Comparison of ENCODE assay signal across 9 mouse cellular contexts in genomic region chr9:108136225-108136624, GRCm38 (mm10). TPM values are rescaled to one million over a fixed set of nuclear protein-coding genes. Genes with fewer than 3 reads are reported as not detected.
DNase-seq lines count a peak whose midpoint lies in the region; ATAC-seq lines count a peak whose summit lies in the region.
"Had no signal": no experiment of that assay in that cellular context is flagged by ENCODE, and none has a peak within 500 bp of the region (broad histone marks: within the 10 kb centered on the region; RNA-seq: fewer than 3 reads in every experiment).

No protein-coding gene starts in this region.

- WGBS in heart, embryonic 11.5 days (ENCODE audit: insufficient replicate concordance): 40% methylated on average over 1 of the region's 1 CpGs
- WGBS in limb, embryonic 15.5 days: 48% methylated on average over 1 of the region's 1 CpGs
- 32% methylated on average over 1 of the region's 1 CpGs for WGBS in forebrain, embryonic 16.5 days

- no peaks in the 10 kb centered on the region for H3K9me3 ChIP-seq in heart, embryonic 11.5 days (replicated peaks; ENCODE audit: control insufficient read depth, low read length)
- no peaks in the 10 kb centered on the region for H3K9me3 ChIP-seq in limb, embryonic 15.5 days
- no peaks in the 10 kb centered on the region for H3K9me3 ChIP-seq in forebrain, embryonic 16.5 days (ENCODE audit: control insufficient read depth, low read length)

- H3K9ac ChIP-seq in heart, embryonic 11.5 days (ENCODE audit: low read depth, low read length): no peak overlapping the region
- H3K9ac ChIP-seq in limb, embryonic 15.5 days: no peak overlapping the region
- no peak overlapping the region for H3K9ac ChIP-seq in forebrain, embryonic 16.5 days (replicated peaks; ENCODE audit: low read depth, low read length)

- no peak for ATAC-seq in heart, embryonic 11.5 days (replicated peaks; ENCODE audit: insufficient number of reproducible peaks, low FRiP score, low TSS enrichment)
- ATAC-seq in limb, embryonic 15.5 days (ENCODE audit: insufficient number of reproducible peaks, low FRiP score, low TSS enrichment, low read depth): no peak
- ATAC-seq in forebrain, embryonic 16.5 days: no peak

- DNase-seq in heart, postnatal 36 days: peak; percentile 23 to 31
- DNase-seq in A20 (ENCODE audit: low read depth, low spot score) (peak; percentile 52), ZHBTc4 (ENCODE audit: low read depth, low spot score) (peak; percentile 83)
- peak; percentile 57 for DNase-seq in thymus, postnatal 25 days
- no peak for DNase-seq in frontal cortex, postnatal 36 days (ENCODE audit: low spot score in 2 of 2)

- peaks cover 9% of the 10 kb centered on the region for H3K4me1 ChIP-seq in heart, embryonic 11.5 days (ENCODE audit: control insufficient read depth, insufficient read depth, low read length)
- peaks cover 21% of the 10 kb centered on the region for H3K4me1 ChIP-seq in limb, embryonic 15.5 days
- no peaks in the 10 kb centered on the region for H3K4me1 ChIP-seq in forebrain, embryonic 16.5 days (replicated peaks; ENCODE audit: control insufficient read depth, insufficient read depth, low read length)

- H3K4me2 ChIP-seq in heart, embryonic 11.5 days: no peak overlapping the region
- no peak overlapping the region for H3K4me2 ChIP-seq in limb, embryonic 15.5 days
- H3K4me2 ChIP-seq in forebrain, embryonic 16.5 days (ENCODE audit: low read length): no peak overlapping the region

- no peaks in the 10 kb centered on the region for H3K27me3 ChIP-seq in heart, embryonic 11.5 days (ENCODE audit: control insufficient read depth, insufficient read depth, low read length)
- no peaks in the 10 kb centered on the region for H3K27me3 ChIP-seq in limb, embryonic 15.5 days
- H3K27me3 ChIP-seq in forebrain, embryonic 16.5 days (replicated peaks; ENCODE audit: control insufficient read depth, insufficient read depth, low read length): no peaks in the 10 kb centered on the region

- H3K4me3 ChIP-seq in heart, embryonic 11.5 days (ENCODE audit: low read depth, low read length): no peak overlapping the region
- no peak overlapping the region for H3K4me3 ChIP-seq in limb, embryonic 15.5 days
- no peak overlapping the region for H3K4me3 ChIP-seq in forebrain, embryonic 16.5 days (replicated peaks; ENCODE audit: low read length)

- no peaks in the 10 kb centered on the region for H3K36me3 ChIP-seq in heart, embryonic 11.5 days (ENCODE audit: control insufficient read depth, insufficient read depth, low read length)
- no peaks in the 10 kb centered on the region for H3K36me3 ChIP-seq in limb, embryonic 15.5 days
- peaks cover 2% of the 10 kb centered on the region for H3K36me3 ChIP-seq in forebrain, embryonic 16.5 days (ENCODE audit: control insufficient read depth, insufficient read depth)

- H3K27ac ChIP-seq in heart, embryonic 11.5 days (ENCODE audit: low read depth, low read length): no peak overlapping the region
- peak overlapping the region; percentile 84 for H3K27ac ChIP-seq in limb, embryonic 15.5 days
- no peak overlapping the region for H3K27ac ChIP-seq in forebrain, embryonic 16.5 days (ENCODE audit: low read length)

- intact Hi-C loops in heart, postnatal 36 days (cut with DNase I): loop anchor here (1.0 to 5.0 kb wide), 2 partner anchors 66 to 148 kb away; no protein-coding TSS in a partner anchor

RNA-seq across cellular contexts. Expression of gene Apeh, which starts 41.8 kb away (rescaled TPM):
- 10 to 100 TPM; 38.6 to 50.2 TPM for total RNA-seq in heart, postnatal 36 days (2021)
- polyA plus RNA-seq in heart, embryonic 11.5 days (2014; fragmentation: Nextera tagmentation; extraction: Ambion mirVana): 64.5 and 70.7 TPM in 2 replicates
- polyA plus RNA-seq in limb, embryonic 15.5 days (2015; fragmentation: Nextera tagmentation; extraction: Ambion mirVana): 41.8 and 45.4 TPM in 2 replicates
- polyA plus RNA-seq in forebrain, embryonic 16.5 days (2015; fragmentation: Nextera tagmentation; extraction: Ambion mirVana): 41.3 and 46.2 TPM in 2 replicates

RNA-seq across cellular contexts. Expression of gene Rnf123, which starts 53.1 kb away (rescaled TPM):
- total RNA-seq in heart, postnatal 36 days (2021): 10 to 100 TPM; 94.2 to 97.4 TPM
- polyA plus RNA-seq in heart, embryonic 11.5 days (2014; fragmentation: Nextera tagmentation; extraction: Ambion mirVana): 23.4 and 27.2 TPM in 2 replicates
- polyA plus RNA-seq in limb, embryonic 15.5 days (2015; fragmentation: Nextera tagmentation; extraction: Ambion mirVana): 25.5 and 30.4 TPM in 2 replicates
- polyA plus RNA-seq in forebrain, embryonic 16.5 days (2015; fragmentation: Nextera tagmentation; extraction: Ambion mirVana): 44.5 and 53.1 TPM in 2 replicates

RNA-seq across cellular contexts. Expression of gene Bsn, which starts 54.0 kb away (rescaled TPM):
- under 1 TPM in 1 of 2 experiments, not detected in 1; 0.03 TPM for total RNA-seq in heart, postnatal 36 days (2021)
- 0.58 and 0.77 TPM in 2 replicates for polyA plus RNA-seq in heart, embryonic 11.5 days (2014; fragmentation: Nextera tagmentation; extraction: Ambion mirVana)
- 0.76 and 0.82 TPM in 2 replicates for polyA plus RNA-seq in limb, embryonic 15.5 days (2015; fragmentation: Nextera tagmentation; extraction: Ambion mirVana)
- 7.0 and 8.5 TPM in 2 replicates for polyA plus RNA-seq in forebrain, embryonic 16.5 days (2015; fragmentation: Nextera tagmentation; extraction: Ambion mirVana)

RNA-seq across cellular contexts. Expression of gene Mst1, which starts 56.0 kb away (rescaled TPM):
- total RNA-seq in heart, postnatal 36 days (2021): not detected
- polyA plus RNA-seq in heart, embryonic 11.5 days (2014; fragmentation: Nextera tagmentation; extraction: Ambion mirVana): 1.4 and 1.8 TPM in 2 replicates
- polyA plus RNA-seq in limb, embryonic 15.5 days (2015; fragmentation: Nextera tagmentation; extraction: Ambion mirVana): 2.2 and 3.5 TPM in 2 replicates
- polyA plus RNA-seq in forebrain, embryonic 16.5 days (2015; fragmentation: Nextera tagmentation; extraction: Ambion mirVana): not detected in 2 replicates
- total RNA-seq: left cerebral cortex, postnatal 14 days had no signal

Comparison
In these comparisons a context has a peak if more than half of its experiments do, and no peak if none do; other contexts are left out.
1. DNase-seq: peak in heart, postnatal 36 days (2 of 2), A20 (single experiment), ZHBTc4 (single experiment) and thymus, postnatal 25 days (single experiment); none in frontal cortex, postnatal 36 days (0 of 2).